Mouse (Mus musculus): ENCODE measurements around the gene Magi2. TPM values are rescaled to one million over a fixed set of nuclear protein-coding genes. Genes with fewer than 3 reads are reported as not detected.

The Magi2 gene
- polyA plus RNA-seq, 1 experiment from 2014 or later, result 1.9 TPM

- WGBS, result 61% methylated on average over 8 of the region's 8 CpGs
- Histone ChIP-seq H3K9me3 (ENCODE audit: low read length) (no peaks in the 10 kb centered on the region), H3K4me3 (ENCODE audit: low read depth, low read length) (no peak overlapping the region), H3K9ac (replicated peaks; ENCODE audit: low read depth) (no peak overlapping the region), H3K4me1 (ENCODE audit: insufficient read depth, low read depth, low read length) (no peaks in the 10 kb centered on the region), H3K27ac (ENCODE audit: low read length) (no peak overlapping the region), H3K4me2 (replicated peaks; ENCODE audit: low read depth, low read length) (no peak overlapping the region), H3K36me3 (ENCODE audit: insufficient read depth, low read length) (no peaks in the 10 kb centered on the region), H3K27me3 (replicated peaks; ENCODE audit: insufficient read depth, low read length) (no peaks in the 10 kb centered on the region)
- ATAC-seq (no peak), DNase-seq (ENCODE audit: low spot score) (no peak)
- TF ChIP-seq CTCF (IDR thresholded peaks at IDR 0.05) (no peak), EP300 (IDR thresholded peaks at IDR 0.05) (no peak)
These were observed 1310.7 kb downstream of the Magi2 start for GRCm38 (mm10) chr5:20537369-20538022.

DNA sequence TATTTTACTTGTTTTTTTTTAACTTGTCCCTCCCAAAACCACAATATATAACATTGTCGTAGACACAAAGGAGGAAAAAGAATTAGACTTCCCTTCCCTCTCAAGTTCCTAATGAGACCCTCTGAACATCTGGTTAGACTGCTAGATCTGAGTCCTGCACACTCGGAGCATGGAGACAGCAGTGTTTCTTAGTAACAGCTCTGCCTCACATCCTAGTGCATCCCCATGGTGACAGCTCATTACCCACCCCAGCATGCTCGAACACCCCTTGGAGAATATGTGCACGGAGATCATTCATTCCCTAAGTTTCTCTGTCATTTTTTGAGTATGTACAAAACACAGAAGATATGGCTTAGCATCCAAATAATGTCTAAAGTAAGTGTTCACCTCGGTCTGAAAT lies 1317.5 kb downstream of the Magi2 start:
- Histone ChIP-seq H3K4me1 (ENCODE audit: insufficient read depth, low read depth, low read length) (no peaks in the 10 kb centered on the region), H3K9ac (replicated peaks; ENCODE audit: low read depth) (no peak overlapping the region), H3K9me3 (ENCODE audit: low read length) (no peaks in the 10 kb centered on the region), H3K4me3 (ENCODE audit: low read depth, low read length) (no peak overlapping the region), H3K27ac (ENCODE audit: low read length) (no peak overlapping the region), H3K27me3 (replicated peaks; ENCODE audit: insufficient read depth, low read length) (no peaks in the 10 kb centered on the region), H3K36me3 (ENCODE audit: insufficient read depth, low read length) (no peaks in the 10 kb centered on the region), H3K4me2 (replicated peaks; ENCODE audit: low read depth, low read length) (no peak overlapping the region)
- 65% methylated on average over 5 of the region's 5 CpGs for WGBS
- TF ChIP-seq CTCF (IDR thresholded peaks at IDR 0.05) (no peak), EP300 (IDR thresholded peaks at IDR 0.05) (no peak)
- no peak for ATAC-seq
- DNase-seq (ENCODE audit: low spot score), result no peak

DNA sequence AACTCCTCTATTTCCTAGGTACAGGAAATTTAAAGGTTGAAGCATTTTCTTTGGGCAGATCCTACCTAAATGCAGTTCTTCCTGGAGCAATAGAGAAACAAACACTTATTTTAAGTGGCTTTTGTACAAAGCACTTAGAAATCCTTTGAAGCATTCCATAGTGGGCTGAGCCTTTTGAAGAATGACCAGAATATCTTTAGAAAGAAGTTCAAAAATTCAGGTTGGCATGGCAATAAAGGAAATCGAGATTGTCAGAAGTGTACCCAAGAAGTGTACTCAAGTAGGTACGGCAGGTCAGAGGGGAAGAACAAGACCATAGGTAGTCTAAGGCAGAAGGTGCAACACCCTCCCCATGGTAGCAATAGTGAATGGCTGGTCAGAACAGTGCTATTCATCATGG lies 1332.5 kb downstream of the Magi2 start:
- Histone ChIP-seq H3K36me3 (ENCODE audit: insufficient read depth, low read length) (no peaks in the 10 kb centered on the region), H3K9ac (replicated peaks; ENCODE audit: low read depth) (no peak overlapping the region), H3K4me3 (ENCODE audit: low read depth, low read length) (no peak overlapping the region), H3K9me3 (ENCODE audit: low read length) (no peaks in the 10 kb centered on the region), H3K4me1 (ENCODE audit: insufficient read depth, low read depth, low read length) (peaks cover 6% of the 10 kb centered on the region; the same call in 1 of the 2 replicates), H3K4me2 (replicated peaks; ENCODE audit: low read depth, low read length) (no peak overlapping the region), H3K27ac (ENCODE audit: low read length) (peak overlapping the region; percentile 59), H3K27me3 (replicated peaks; ENCODE audit: insufficient read depth, low read length) (no peaks in the 10 kb centered on the region)
- peak; percentile 84 for ATAC-seq
- TF ChIP-seq EP300 (IDR thresholded peaks at IDR 0.05) (peak; percentile 96), CTCF (IDR thresholded peaks at IDR 0.05) (no peak)
- 47% methylated on average over 2 of the region's 2 CpGs for WGBS
- DNase-seq (ENCODE audit: low spot score), result peak; percentile 79

- Histone ChIP-seq H3K9ac (replicated peaks; ENCODE audit: low read depth) (no peak overlapping the region), H3K27ac (ENCODE audit: low read length) (peak overlapping the region; percentile 59), H3K4me3 (ENCODE audit: low read depth, low read length) (no peak overlapping the region), H3K4me2 (replicated peaks; ENCODE audit: low read depth, low read length) (no peak overlapping the region), H3K4me1 (ENCODE audit: insufficient read depth, low read depth, low read length) (peaks cover 6% of the 10 kb centered on the region; the same call in 1 of the 2 replicates), H3K27me3 (replicated peaks; ENCODE audit: insufficient read depth, low read length) (no peaks in the 10 kb centered on the region), H3K36me3 (ENCODE audit: insufficient read depth, low read length) (no peaks in the 10 kb centered on the region), H3K9me3 (ENCODE audit: low read length) (no peaks in the 10 kb centered on the region)
- TF ChIP-seq EP300 (IDR thresholded peaks at IDR 0.05) (no peak), CTCF (IDR thresholded peaks at IDR 0.05) (no peak)
- no peak for DNase-seq (ENCODE audit: low spot score)
- 50% methylated on average over 4 of the region's 4 CpGs for WGBS
- no peak for ATAC-seq
These were observed 1333.0 kb downstream of the Magi2 start for GRCm38 (mm10) chr5:20559821-20560220.

GRCm38 (mm10) chr5:20568421-20568820 lies 1341.6 kb downstream of the Magi2 start:
- TF ChIP-seq CTCF (IDR thresholded peaks at IDR 0.05) (no peak), EP300 (IDR thresholded peaks at IDR 0.05) (peak; percentile 60; the same call in 1 of the 2 replicates)
- peak; percentile 79 for ATAC-seq

DNA sequence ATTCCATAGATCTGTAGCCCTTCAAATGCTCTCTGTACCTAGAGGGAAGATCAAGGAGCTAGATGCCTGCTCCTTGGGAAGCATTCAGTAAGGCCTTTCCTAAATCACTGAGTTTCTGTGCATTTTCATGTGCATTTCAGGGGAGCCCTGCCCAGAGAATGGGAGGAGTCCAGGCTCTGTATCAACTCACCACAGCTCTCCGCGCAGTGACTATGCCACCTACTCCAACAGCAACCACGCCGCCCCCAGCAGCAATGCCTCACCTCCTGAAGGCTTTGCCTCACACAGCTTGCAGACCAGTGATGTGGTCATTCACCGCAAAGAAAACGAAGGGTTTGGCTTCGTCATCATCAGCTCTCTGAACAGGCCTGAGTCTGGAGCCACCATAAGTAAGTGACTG lies 1342.1 kb downstream of the Magi2 start:
- Histone ChIP-seq H3K4me1 (ENCODE audit: insufficient read depth, low read depth, low read length) (no peaks in the 10 kb centered on the region), H3K27me3 (replicated peaks; ENCODE audit: insufficient read depth, low read length) (no peaks in the 10 kb centered on the region), H3K4me3 (ENCODE audit: low read depth, low read length) (no peak overlapping the region), H3K4me2 (replicated peaks; ENCODE audit: low read depth, low read length) (no peak overlapping the region), H3K27ac (ENCODE audit: low read length) (no peak overlapping the region), H3K9ac (replicated peaks; ENCODE audit: low read depth) (no peak overlapping the region), H3K9me3 (ENCODE audit: low read length) (no peaks in the 10 kb centered on the region), H3K36me3 (ENCODE audit: insufficient read depth, low read length) (no peaks in the 10 kb centered on the region)
- 89% methylated on average over 7 of the region's 7 CpGs for WGBS
- TF ChIP-seq EP300 (IDR thresholded peaks at IDR 0.05), result no peak
- no peak for TF ChIP-seq CTCF (IDR thresholded peaks at IDR 0.05)
- ATAC-seq, result no peak
- DNase-seq (ENCODE audit: low spot score), result no peak

More at GRCm38 (mm10) chr5:20568421-20568820, 1341.6 kb downstream of the Magi2 start:
- H3K36me3 ChIP-seq (ENCODE audit: insufficient read depth, low read length), result no peaks in the 10 kb centered on the region
- no peaks in the 10 kb centered on the region for H3K4me1 ChIP-seq (ENCODE audit: insufficient read depth, low read depth, low read length)
- no peaks in the 10 kb centered on the region for H3K9me3 ChIP-seq (ENCODE audit: low read length)
- DNase-seq (ENCODE audit: low spot score), result peak; percentile 12
- no peak overlapping the region for H3K4me2 ChIP-seq (replicated peaks; ENCODE audit: low read depth, low read length)
- 23% methylated on average over 6 of the region's 6 CpGs for WGBS
- no peak overlapping the region for H3K9ac ChIP-seq (replicated peaks; ENCODE audit: low read depth)
- no peak overlapping the region for H3K27ac ChIP-seq (ENCODE audit: low read length)
- H3K4me3 ChIP-seq (ENCODE audit: low read depth, low read length), result no peak overlapping the region
- no peaks in the 10 kb centered on the region for H3K27me3 ChIP-seq (replicated peaks; ENCODE audit: insufficient read depth, low read length)

Data from lung, postnatal 0 days (tissue).